Mouse (Mus musculus): ENCODE results near the gene Cic. TPM values are rescaled to one million over a fixed set of nuclear protein-coding genes. Genes with fewer than 3 reads are reported as not detected.

Gene Cic
- total RNA-seq, 2 experiments from 2014 or later: 88.4 to 90.5 TPM

DNA sequence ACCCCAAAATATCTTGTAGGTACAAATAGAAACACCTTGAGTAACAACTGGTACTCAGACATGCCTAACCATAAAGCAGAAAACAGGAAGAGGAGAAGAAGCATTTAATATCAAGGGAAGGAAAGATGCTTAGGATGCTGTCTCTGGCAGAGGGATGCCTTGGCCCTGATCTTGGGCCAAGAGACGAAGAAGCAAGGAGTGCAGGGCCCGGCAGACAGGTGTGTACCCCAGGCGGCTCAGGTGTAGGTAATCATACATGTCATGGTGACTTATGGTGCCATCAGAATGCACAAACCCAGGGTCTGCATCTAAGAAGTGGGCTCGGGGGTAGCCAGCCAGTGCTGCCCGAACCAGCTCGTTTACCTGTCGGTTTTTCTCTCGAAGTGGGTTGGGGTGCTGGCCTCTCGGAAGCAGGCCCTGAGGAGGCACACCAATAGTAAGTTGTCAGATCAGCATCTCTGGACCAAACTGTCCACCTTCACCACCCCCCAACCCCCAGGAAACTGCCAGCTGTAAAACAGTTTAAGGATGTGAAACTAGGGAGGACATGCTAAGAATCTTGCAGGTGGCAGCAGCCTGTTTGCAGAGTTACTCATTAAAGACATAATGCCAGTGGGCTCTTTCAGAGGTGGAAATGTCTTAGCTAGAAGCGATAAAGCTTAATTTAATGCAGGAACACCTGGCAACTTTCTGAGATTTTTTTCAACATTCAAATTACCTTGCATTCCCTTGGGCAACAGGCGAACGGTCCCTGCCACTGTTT, 27.6 kb downstream of the Cic start:
- intact Hi-C loops (cut with DNase I): no loop called here
- DNase-seq: no peak

DNA sequence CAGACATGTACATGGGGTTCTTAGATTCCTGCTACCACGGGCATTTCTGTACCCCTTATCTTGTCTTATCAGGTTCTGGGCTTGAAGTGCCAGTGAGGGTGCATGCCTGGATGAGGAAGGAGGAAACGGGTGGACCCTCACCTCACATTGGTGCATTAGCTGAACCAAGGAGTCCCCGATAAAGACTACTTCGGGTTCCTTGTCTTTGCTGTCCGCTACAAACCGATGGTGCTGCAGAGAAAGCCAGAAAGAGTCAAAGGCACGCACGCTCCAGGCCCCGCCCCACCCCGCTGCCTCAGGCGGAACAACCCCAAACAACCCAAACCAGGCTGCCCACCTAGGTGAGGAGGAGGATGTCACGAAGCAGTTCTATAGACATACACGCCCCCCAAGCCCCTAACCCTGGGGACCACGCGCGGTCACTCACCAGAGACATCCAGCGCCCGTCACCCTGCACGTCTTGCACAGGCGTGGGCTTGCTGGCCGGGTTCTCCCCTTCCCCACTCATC, 29.5 kb downstream of the Cic start:
- intact Hi-C loops (cut with DNase I): loop anchor here (2.0 kb wide), 1 partner anchor 14 kb away; no protein-coding TSS in a partner anchor
- DNase-seq: peak; percentile 34 to 40

DNA sequence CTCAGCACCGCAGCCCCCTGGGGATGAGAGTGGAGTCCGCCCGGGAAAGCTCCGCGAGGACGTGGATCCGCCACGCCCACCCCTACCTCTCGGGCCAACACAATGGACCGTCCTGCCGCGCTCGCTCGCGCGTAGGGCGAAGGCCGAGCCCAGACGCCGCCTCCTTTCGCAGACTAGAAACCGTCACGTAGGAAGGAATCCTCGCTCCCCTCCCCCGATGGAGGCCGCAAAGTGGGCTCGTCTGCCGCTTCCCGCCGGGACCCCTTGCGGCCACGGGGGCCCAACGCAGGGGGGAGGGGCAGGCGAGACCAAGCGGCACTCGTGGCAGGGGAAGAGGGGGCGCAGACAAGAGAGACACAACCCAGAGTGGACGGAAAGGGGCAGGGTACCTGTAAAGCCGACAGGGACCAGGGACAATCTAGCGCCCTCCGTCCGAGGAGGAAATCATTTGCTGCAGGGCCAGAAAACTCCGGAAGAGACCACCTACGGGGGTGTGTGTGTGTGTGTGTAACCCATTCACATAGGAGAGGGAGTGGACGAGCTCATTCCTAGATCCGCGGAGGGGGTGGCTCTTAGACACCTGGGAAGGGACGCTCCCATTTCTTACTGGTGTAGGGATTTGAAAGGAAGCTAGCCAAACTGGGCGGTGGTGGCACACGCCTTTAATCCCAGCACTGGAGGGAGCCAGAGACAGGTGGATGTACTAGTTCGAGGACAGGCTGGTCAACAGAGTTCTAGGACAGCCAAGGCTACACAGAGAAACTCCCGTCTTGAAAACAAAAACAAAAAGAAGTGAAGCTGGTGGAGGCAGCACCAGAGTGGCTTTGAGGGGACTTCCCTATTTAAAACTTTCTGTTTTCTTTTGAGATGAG, 30.2 kb downstream of the Cic start, which contains the start of gene Pafah1b3:
Pafah1b3 (minus strand) TSS at position 533 of the 872 bp plus-strand sequence.
- intact Hi-C loops (cut with DNase I): loop anchor here (2.0 kb wide), 1 partner anchor 15 kb away; no protein-coding TSS in a partner anchor

DNA sequence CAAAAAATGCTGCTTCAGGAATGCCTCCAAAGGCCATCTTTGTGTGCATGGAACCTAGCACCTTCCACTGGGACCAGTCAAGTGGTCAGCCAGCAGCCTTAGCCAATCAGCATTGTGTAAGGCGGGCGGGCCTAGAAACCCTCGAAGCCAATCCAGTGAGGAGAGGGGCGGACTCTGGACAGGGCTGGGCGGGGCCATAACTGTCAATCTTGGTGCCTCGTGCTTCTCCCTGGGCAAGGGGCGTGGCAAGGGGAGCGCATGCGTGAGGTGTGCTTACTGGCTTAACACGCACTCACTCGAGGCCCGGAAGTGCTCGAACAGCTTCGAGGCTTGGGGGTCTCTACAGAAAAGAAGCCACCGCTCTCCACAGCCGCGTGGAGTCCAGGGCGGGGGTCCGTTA, 33.6 kb downstream of the Cic start, which contains the start of gene Prr19:
Prr19 (plus strand) TSS at position 349 of the 400 bp plus-strand sequence.
- intact Hi-C loops (cut with DNase I): no loop called here
- no peak for DNase-seq

More for the DNA sequence above, 30.2 kb downstream of the Cic start, which contains the start of gene Pafah1b3:
- DNase-seq: peak; percentile 80 to 82

DNA sequence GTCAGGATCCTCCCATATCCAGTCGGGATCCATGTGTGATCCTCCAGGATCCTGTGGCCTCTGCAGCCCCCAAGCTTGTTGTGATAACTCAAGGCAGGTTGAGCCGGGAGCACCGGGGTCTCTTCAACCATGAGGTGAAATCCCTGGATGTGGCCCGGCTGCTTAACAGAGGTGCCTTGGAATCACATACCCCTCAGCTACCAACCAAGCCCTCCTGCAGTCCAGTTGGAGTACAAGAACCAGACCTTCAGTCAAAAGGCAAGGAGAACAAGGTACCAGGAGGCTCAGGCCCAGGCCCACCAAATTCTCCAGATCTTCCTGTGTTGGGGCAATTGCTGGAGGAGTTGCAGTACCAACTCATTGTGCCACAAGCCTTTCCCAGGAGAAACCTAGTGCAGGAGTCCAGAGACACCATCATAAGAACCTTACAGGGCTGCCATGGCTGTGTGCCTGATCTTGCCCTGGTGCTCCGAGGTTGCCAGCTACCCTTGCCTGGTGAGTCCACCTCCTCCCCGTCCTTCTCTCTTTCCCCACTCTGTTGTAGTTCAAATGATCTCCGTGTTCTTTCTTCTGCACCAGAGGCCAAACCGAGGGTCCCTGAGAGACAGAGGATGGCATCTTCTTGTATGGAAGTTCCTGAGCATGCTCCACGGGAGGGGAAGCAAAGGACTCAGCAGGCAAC, 35.6 kb downstream of the Cic start:
- intact Hi-C loops (cut with DNase I): no loop called here
- DNase-seq: no peak

DNA sequence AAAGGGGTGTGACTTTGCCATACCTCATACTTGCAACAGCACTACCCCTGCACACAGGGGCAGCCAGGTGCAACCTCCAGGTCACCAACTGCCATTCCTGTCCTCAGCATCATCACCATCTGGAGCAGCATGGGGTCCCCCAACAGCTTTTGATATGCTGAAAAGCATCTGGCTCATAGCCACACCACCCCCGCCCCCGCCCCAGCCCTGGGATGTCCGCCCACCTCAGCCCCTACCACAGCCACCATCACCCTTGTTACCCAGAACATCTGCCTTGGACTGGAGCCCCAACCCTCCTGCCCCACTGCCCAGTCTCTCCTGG, 36.1 kb downstream of the Cic start:
- intact Hi-C loops (cut with DNase I): no loop called here
- DNase-seq: no peak

DNA sequence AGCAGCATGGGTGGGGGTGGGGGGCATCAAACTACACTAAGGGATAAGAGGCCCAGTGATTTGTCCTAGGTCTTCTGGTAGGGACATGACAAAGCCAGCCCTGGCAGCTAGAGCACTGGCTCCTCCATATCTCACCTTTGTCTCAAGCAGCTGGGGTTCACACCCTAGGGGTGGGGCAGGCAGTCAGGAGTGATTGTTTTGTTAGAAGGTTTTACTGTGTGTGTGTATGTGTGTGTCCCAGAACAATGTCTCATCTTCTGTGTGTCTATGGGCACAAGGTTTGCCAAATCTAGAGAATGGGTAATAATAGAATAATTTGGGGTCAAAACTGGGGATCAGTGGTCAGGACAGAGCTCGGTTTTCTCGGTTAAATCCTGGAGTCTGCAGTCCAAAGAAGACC, 38.0 kb downstream of the Cic start:
- no peak for DNase-seq
- intact Hi-C loops (cut with DNase I): no loop called here

DNA sequence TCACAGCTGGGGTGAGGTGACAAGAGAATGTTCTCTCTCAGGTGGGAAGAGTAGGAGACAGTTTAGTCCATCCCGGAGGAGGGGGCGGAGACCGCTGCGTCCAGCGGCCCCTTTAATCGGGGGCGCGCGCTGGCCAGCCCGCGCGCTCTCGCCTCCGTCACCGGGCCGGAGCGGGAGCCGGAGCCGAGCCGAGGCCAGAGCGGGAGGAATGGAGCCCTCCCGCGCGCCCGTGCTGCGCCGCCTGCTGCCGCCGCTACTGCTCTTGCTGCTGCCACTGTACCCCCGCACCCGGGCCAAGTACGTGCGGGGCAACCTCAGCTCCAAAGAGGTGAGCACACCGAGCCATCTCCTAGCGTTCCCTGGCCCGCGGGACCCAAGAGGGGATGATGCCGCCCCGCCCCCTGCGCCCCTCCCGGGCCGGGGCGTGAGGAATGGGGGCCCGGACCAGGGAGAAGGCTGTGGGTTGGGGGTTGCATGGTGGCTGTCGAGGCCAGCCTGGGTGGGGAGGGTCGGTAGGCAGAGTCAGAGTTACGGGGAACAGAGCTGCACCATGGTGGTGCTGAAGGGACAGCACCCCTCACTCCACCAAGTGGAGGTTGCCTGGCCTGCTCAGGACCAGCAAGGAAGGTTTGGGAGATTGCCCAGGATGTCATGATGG, 38.6 kb downstream of the Cic start, which contains the start of gene Tmem145:
Tmem145 (plus strand) TSS at position 151 of the 658 bp plus-strand sequence.
- intact Hi-C loops (cut with DNase I): no loop called here
- DNase-seq: peak; percentile 53 to 69

DNA sequence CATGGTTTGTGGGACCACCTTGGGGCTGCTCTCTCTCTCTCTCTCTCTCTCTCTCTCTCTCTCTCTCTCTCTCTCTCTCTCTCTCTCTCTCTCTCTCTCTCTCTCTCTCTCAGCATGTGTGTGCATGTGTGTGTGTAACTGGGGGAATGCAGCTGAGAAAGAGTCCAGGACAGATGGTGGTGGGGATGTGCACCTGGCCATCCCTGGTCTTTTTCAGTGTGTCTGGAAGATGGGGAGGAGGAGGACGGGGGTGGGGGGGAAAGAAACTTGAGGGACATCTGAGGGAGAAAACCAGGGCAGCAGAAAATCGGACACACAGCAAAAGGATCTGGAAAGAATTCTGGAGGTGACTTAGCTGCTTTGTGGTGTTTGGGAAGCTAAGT, 39.1 kb downstream of the Cic start:
- no peak for DNase-seq
- intact Hi-C loops (cut with DNase I): no loop called here

DNA sequence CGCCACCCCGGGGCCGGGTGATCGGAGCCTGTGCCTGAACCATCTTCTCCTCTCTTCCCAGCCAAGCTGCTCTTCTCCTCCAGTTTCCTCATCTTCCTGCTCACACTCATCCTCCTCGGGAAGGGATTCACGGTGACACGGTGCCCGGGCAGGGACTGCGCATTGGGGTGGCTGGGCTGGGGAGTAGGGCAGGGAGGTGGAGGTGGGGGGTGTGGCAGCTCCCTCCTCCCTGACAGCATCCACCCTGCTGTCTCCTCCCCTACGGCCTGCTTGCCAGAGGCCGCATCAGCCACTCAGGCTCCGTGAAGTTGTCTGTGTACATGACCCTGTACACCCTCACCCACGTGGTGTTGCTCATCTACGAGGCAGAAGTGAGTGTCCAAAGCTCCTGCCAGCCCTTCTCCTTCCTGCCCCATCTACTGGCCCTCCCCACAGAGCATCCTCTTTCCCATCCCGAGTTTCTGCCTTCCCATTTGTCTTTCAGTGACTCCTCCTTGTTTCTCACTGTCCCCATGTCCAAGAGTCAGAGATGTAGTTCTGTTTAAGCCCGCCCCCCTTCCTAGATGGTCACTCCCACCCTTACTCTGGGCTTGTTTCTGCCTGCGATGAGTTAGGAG, 41.3 kb downstream of the Cic start:
- intact Hi-C loops (cut with DNase I): no loop called here

DNA sequence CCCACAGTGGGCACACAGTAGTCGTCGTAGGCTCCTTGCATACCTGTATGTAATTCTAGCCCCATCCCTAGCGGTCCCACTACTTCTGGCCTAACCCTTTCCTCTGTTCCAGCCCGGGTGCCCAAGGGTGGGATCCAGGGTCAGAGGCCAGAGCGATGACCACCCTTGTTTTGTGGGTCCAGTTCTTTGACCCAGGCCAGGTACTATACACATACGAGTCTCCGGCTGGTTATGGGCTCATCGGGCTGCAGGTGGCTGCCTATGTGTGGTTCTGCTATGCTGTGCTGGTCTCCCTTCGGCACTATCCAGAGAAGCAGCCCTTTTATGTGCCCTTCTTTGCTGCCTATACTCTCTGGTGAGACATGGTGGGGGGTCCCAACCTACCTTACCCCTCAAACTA, 41.9 kb downstream of the Cic start:
- no peak for DNase-seq
- intact Hi-C loops (cut with DNase I): no loop called here

More for the DNA sequence above, 41.3 kb downstream of the Cic start:
- DNase-seq: no peak

DNA sequence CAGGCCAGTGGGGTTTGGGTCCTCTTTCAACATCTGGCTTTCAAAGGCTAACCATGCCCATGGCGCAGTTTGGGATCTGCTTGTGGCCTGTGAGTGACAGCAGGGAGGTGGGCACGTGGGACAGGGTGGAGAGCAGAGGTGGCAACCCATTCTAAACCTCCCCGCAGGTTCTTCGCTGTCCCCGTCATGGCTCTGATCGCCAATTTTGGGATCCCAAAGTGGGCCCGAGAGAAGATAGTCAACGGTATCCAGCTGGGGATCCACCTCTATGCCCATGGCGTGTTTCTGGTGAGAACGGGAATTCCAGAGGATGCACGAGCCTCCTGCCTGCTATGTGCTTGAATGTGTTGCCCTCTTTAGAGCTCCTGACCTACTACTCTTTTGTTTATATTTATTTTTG, 43.7 kb downstream of the Cic start:
- no peak for DNase-seq
- intact Hi-C loops (cut with DNase I): no loop called here

DNA sequence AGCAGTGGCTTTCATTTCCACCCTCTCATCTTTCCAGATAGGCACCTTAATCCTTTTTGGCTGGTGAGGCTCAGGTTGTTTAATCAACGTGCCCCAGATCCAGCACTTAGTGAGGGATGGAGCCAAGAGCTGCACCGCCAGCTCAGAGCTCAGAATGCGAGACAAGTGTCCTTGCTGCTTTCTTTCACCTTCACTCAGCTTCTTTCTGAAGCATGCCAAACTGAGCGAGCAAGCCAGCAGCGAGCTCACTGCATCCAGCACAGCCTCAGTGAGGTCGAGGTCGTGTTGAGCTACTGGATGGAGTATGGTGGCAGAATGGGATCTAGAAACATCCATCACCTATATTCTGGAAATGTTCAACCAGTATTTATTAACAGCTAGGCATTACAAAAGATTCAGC, 45.8 kb downstream of the Cic start:
- no peak for DNase-seq
- intact Hi-C loops (cut with DNase I): no loop called here

DNA sequence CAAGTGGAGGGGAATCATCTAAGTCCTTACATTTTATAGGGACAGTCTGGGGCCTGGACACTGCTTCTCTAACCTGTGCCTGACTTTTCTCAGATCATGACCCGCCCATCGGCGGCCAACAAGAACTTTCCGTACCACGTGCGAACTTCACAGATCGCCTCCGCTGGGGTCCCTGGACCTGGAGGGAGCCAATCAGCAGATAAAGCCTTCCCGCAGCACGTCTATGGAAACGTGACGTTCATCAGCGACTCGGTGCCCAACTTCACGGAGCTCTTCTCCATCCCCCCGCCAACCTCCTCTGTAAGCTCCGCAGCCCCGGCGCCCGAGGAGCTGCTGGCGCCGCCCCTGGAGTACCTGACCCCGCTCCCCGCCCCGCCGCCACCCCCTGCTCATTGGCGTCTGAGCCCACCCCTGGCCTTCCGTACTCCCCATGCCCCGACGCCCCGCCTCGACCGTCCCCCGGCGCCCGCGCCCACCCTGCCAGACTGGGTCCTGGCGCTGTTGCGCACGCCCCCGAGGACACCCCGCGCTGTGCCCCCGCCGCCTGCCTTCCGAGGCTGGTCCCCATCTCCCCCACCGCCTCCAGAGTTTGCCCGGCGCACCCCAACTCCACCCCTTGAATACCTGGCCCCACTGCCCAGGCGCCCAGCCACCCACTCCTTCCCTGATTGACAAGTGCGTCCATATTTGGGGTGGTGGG, 47.3 kb downstream of the Cic start:
- intact Hi-C loops (cut with DNase I): loop anchor here (5.0 kb wide), 1 partner anchor 237 kb away; no protein-coding TSS in a partner anchor

DNA sequence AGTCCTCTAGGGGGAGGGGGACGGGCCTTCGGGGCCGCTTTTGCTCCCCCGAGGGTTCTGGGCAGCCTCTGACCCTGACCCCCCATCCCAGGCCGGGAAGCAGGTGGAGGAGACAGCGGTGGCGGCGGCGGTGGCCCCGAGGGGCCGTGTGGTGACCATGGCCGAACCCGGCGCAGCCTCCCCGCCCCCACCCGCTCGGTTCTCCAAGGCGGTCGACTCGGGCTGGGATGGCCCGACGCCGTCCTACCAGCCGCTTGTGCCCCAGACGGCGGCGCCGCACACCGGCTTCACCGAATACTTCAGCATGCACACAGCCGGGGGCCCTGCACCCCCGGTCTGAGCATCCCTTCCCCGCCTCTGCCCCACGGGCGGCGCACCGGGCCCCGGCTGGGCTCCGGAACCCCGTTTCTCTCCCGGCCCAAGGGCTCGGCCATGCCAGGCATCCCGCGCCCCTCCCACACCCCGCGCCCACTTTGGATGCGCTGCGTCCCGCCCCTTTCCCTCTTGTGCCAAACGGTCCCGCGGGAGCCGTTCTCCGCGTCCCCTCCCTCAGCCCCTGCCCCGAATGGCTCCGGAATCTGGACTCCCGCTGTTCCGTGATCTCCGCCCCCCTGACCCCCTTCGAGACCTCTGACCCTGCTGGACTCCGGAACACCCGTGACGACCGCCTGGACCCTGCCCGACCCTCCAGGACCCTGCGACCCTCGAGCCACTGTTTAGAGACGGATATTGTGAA, 48.0 kb downstream of the Cic start:
- DNase-seq: no peak
- intact Hi-C loops (cut with DNase I): loop anchor here (2.0 to 5.0 kb wide), 4 partner anchors 33 to 238 kb away; no protein-coding TSS in a partner anchor

More for the DNA sequence above, 47.3 kb downstream of the Cic start:
- DNase-seq: no peak

DNA sequence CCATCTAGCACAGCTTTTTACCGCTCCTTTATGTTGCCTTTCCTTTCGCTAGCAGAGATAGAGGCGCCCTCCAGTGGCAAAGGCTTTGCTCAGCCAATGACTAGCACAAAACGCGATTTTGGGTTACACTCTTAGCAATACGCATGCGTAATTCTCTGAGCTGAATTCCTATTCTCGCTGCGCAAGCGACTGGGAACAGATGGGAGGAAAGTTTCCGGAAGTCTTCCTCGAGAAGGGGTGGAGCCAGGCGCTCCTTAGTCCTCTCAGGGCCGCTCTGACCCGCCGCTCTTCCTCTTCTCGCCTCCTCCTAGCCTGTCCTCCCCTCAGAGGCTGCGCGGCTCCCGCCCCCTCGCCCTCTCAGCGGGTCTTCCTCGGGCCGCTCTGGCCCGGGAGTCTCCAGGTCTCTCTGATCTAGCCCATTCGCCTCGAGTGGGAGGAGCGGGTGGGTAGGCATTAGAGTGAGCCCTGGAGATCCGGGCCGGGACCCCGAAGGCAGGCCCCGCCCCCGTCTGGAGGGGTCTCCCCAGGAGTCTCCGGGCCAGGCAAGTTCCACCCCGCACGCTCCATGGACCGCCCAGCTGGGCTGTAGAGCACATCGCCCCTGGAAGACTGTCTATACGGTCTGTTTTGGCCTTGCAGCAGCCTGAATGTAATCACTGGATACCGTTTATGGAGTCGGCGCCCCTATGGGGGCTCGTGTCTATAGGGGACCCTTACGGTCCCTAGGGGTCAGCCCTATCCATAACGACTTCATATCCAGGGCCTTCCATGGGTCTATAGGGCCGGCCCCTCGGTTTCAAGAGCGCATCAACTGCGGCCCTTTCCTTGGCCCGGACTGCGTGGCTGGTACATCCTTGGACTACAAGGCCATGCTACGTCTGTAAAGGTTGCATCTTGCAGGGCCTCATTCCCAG, 49.3 kb downstream of the Cic start, which contains the start of gene Megf8:
Megf8 (plus strand) TSS at position 633 of the 914 bp plus-strand sequence.
- peak; percentile 98 for DNase-seq
- intact Hi-C loops (cut with DNase I): loop anchor here (2.0 to 5.0 kb wide), 4 partner anchors 34 to 239 kb away; no protein-coding TSS in a partner anchor

DNA sequence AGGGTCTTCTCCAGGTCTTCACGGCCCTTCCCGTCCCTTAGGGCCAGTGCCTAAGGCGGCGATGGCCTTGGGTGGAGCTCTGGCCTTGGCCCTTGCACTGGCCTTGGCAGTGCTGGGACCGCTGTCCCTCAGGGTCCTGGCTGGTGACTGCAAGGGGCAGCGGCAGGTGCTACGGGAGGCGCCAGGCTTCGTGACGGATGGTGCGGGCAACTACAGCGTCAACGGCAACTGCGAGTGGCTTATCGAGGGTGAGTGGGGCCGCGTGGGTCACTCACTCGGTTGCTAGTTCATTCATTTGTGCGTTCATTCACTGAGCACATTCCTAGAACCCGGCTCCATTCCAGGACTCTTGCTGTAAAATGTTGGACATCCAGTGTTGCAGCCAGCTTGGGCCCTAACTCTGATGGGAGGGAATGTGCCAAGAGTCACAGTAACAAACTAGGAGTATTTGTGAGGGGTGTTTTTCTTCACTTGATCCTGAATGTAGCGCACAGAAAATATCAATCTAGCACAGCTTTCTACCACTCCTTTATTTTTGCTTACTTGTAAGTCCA, 50.0 kb downstream of the Cic start:
- peak; percentile 20 to 21 for DNase-seq
- intact Hi-C loops (cut with DNase I): loop anchor here (2.0 to 5.0 kb wide), 4 partner anchors 35 to 240 kb away; no protein-coding TSS in a partner anchor
